Mouse (Mus musculus) MEL-GATA-1-ER (cell line): Measurements from ENCODE around the gene Stk38l.
"Not testable (repeated sequence)": the region's sequence is repeated elsewhere in the genome, so short reads cannot be mapped to it uniquely, and the experiment has no call there.

ENCODE experiments used
- DNase-seq: peaks from one replicate; pipeline ENCODE4 v3.0.0-alpha.2; 2012; ENCODE audit warnings: low read depth; ENCODE audit errors: extremely low read depth

The Stk38l gene

GRCm38 (mm10) chr6:146770005-146770745, 45.4 kb downstream of the Stk38l start:
- no peak for DNase-seq

DNA sequence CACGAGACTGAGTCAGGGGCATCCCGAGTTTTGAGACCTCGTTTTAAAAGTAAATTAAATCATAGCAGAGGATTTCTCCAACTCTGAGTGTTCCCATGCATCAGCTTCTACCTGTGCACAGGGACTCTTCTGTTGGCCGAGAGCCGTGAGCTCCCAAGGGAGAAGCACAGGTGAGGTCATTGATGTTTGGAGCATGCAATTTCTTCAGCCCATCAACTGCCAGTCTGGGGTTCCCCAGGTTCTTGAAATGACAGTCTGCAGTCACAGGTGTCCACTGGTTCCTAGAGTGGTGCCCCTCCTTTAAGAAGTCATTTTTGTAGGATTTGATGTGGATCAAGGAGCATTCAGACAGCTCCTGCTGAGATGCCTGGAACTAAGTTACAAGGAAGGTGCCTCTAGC, 46.0 kb downstream of the Stk38l start:
- no peak for DNase-seq

DNA sequence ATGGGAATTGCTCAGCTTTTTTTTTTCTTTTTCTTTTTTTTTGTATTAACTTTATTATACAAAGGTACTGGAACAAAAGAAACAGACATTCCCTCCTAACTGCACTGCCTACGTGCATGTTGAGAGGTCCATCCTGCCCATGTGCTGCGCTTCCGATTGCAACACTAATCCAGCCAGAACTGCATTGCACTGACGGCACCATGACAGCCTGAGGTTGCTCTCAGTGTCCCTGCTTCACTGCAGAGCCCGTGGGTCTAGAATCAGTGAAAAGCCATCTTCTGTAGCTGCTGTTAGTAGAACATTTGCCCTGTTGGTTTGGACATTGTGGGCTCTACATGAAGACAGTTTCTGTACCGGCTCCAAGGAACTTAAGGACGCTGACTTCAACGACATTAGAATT, 51.1 kb downstream of the Stk38l start:
- DNase-seq: not testable (repeated sequence)

GRCm38 (mm10) chr6:146776610-146777389, 52.0 kb downstream of the Stk38l start:
- peak; percentile 82 for DNase-seq

GRCm38 (mm10) chr6:146778055-146778454, 53.3 kb downstream of the Stk38l start:
- no peak for DNase-seq

GRCm38 (mm10) chr6:146781566-146781965, 56.8 kb downstream of the Stk38l start:
- no peak for DNase-seq

GRCm38 (mm10) chr6:146793527-146793926, 68.7 kb downstream of the Stk38l start:
- no peak for DNase-seq

GRCm38 (mm10) chr6:146795166-146795923, 70.5 kb downstream of the Stk38l start:
- DNase-seq: no peak

- no peak for DNase-seq
Observed at GRCm38 (mm10) chr6:146795924-146796545, 71.2 kb downstream of the Stk38l start, which contains the start of gene Arntl2. Gene Arntl2, plus strand, starts transcription at chr6:146796055.

DNA sequence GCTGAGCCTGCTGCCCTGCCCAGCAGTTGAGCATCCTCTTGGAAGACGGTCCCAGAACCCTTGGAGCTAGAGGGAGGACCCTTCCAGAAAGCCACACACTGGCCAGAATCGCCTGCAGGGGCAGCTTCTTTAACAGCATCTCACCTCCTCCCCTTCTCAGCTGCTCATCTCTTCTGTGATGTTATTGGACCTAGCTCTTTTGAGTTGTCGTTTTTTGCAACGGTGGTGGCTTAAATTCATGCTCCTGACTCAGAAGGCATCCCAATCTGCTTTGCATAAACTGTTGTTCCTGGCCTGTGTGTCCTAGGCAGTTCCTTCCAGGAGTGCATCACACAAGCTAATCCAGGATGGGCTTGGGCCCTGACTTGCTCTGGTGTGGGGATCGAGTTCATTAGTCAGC, 72.7 kb downstream of the Stk38l start:
- DNase-seq: no peak

DNA sequence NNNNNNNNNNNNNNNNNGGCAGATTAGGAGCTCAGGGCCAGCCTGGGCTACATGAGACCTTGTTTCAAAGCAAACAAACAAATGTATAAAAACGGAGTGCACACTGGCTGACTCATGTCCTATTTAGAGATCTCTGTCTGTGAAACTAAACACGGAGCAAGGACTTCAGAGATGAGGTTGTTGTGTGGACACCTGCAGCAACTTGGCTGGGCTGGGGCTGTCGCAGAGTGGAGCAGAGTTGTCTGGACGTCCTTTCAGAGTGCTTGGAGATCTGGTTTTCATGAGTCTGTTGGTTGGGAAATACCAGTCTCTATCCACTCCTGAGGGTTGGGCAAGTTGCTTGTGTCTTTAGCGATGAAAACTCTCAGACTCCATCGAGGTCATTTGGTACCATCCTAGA, 85.2 kb downstream of the Stk38l start:
- no peak for DNase-seq

DNA sequence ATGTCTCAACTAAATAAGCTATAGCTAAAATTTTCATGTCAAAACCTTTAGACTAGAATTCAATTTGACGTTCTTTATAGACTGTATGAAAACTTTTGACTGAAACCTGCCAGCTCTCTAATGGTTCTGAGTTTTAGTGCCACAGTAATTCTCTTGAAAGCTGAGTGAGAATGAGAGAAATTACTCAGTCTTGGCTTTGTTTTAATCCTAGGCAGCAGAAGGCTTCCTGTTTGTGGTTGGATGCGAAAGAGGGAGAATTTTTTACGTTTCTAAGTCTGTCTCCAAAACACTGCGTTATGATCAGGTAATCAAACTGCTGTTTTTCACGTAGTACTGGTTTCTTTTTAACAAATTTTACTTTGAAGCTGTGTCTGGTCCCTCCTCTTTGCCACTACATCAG, 88.2 kb downstream of the Stk38l start:
- DNase-seq: no peak

DNA sequence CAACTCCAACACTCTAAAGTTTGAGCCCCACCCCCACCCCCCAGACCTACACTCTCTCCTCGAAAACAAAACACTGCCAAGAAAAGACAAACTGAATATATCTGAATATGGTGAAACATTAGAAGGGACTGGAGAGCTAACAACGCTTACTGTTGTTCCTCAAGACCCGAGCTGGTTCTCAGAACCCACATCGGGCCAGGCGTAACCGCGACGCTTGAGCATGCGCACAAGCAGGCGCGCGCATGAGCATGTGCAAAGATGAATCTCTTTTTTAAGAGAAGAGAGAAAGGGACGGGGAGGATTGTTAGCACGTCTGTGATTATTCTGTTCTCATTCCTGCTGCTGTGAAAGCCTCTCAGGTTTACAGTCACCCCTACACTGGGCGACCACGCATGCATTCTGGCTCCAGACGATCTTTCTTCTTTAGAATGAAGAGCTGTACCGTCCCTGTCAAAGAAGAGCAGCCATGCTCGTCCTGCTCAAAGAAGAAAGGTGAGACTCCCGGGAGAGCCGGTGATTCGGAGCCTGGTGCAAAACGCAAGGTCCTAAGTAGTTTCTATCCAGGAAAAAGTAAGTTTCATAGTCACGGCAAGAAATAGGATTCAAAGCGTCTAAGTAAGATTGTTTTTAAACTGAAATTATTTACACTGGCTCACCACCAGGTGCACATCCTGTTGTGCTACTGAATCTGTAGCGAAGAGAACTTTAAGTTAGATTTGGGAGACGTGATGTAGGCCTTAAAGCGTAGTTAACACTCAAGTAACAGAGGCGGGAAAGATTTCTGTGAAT, 95.6 kb downstream of the Stk38l start:
- peak; percentile 67 for DNase-seq

DNA sequence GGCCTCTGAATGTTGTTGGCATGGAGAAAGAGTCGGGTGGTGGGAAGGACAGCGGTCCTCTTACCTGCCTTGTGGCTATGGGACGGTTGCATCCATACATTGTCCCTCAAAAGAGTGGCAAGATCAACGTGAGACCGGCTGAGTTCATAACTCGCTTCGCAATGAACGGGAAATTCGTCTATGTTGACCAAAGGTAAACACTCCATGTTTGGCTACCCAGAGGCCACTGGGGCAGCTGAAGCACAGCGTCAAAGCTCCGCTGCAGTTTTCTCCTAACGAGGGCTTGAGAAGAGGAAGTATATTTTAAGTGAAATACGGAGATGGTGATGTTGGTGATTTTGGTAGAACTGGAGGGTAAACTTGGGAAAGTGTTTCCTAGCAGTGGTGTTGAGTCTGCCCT, 97.2 kb downstream of the Stk38l start:
- DNase-seq: no peak

- no peak for DNase-seq
Observed at GRCm38 (mm10) chr6:146824727-146825486, 100.1 kb downstream of the Stk38l start.

- no peak for DNase-seq
Observed at GRCm38 (mm10) chr6:146825487-146825773, 100.6 kb downstream of the Stk38l start.
